Mouse (Mus musculus) cortical plate, adult 2 months (tissue): ENCODE data around the gene Enox1. TPM values are rescaled to one million over a fixed set of nuclear protein-coding genes. Genes with fewer than 3 reads are reported as not detected.

Experiments used
- H3K27ac ChIP-seq: fragments of 200-500 bp; 2 replicates; pipeline ENCODE4 v1.5.1; 2012; ENCODE audit warnings: low read length, control low read depth, inconsistent platforms; ENCODE audit not compliant: insufficient read depth
- H3K4me1 ChIP-seq: fragments of 200-500 bp; 2 replicates; pipeline ENCODE4 v1.6.1; 2011; ENCODE audit warnings: low read length; ENCODE audit not compliant: control insufficient read depth, insufficient read depth
- H3K4me3 ChIP-seq: fragments of 200-500 bp; 2 replicates; pipeline ENCODE4 v1.5.1; 2011; ENCODE audit warnings: mild to moderate bottlenecking, low read length, control low read depth; ENCODE audit not compliant: insufficient read depth
- CTCF ChIP-seq: fragments of 200-500 bp; IDR thresholded peaks from 2 replicates; pipeline ENCODE4 v1.5.1; 2011; ENCODE audit warnings: mild to moderate bottlenecking, control low read depth, low read length; ENCODE audit not compliant: insufficient read depth; ENCODE audit errors: extremely low read depth
- POLR2A ChIP-seq: fragments of 200-500 bp; IDR thresholded peaks from 2 replicates; pipeline ENCODE4 v1.6.1; 2011; ENCODE audit warnings: mild to moderate bottlenecking, low read length, control low read depth; ENCODE audit not compliant: insufficient read depth; ENCODE audit errors: extremely low read depth
- polyA plus RNA-seq: library from polyadenylated mRNA; depleted of rRNA; stranded (reverse); fragments of >200 nt; gene quantifications from 2 replicates; pipeline ENCODE4 v1.2.3, GENCODE M21; 2012

Gene Enox1
- polyA plus RNA-seq, 1 experiment: 17.2 TPM

DNA sequence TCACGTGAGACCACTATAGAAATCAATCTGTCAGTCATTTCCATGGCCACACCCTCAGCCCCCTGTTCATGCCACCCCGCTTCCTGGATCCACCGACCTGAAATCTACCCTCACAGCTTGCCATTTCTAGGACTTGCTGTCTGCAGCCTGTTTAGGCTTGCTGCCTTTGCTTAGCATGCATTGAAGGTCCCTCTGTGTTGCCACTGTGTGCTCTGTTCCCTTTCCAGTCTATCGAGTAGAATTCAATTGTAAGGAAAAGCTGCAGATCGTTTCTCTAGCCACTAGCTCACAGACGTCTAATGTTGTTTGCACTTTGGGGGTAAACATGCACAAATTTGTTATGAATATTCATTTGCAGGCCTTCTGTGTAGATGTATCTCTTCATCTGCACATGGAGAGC lies 485.8 kb downstream of the Enox1 start:
- Histone ChIP-seq H3K27ac (no peak overlapping the region), H3K4me1 (peaks cover 3% of the 10 kb centered on the region), H3K4me3 (no peak overlapping the region)
- TF ChIP-seq POLR2A: no peak
- no peak for TF ChIP-seq CTCF

DNA sequence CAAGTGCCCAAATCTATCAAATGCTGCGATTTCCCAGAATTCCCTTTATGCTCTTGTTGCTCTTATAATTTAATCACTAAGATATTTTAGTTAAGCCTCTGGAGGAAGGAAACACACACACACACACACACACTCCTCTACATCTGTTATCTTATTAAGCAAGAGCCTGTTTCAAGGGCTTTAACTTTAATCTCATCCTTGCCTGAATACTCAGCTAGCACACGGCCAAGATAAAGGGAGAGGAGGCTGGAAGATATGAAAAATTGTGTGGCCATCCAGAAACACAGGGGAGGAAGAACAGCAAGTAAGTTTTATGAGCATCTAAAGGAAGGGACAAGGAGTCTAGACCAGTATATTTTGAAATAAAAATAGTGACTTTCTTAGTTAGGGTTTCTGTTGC lies 489.6 kb downstream of the Enox1 start:
- H3K4me1 ChIP-seq: peaks cover 3% of the 10 kb centered on the region
- H3K4me3 ChIP-seq: no peak overlapping the region
- H3K27ac ChIP-seq: no peak overlapping the region
- TF ChIP-seq CTCF (no peak), POLR2A (no peak)

DNA sequence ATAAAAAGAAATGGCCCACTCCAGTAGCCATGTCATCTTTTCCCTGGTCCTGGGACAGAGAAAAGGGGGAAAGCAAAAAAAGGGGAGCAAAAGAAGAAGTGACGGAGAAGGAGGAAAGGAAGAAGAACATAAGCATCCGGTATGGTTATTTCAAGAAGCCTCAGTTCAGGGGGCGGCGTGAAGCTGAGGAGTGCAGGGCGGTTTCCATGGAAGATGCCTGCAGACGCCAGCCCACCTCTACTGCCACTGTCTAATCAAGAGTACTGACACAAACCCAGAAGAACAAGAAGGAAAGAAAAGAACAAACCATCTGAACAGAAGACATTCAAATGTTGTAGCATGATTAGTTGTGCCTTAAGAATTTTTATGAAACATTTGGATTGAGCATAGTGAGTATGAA lies 490.5 kb downstream of the Enox1 start:
- no peak overlapping the region for H3K4me3 ChIP-seq
- H3K27ac ChIP-seq: no peak overlapping the region
- TF ChIP-seq POLR2A: no peak
- no peak for TF ChIP-seq CTCF
- peaks cover 3% of the 10 kb centered on the region for H3K4me1 ChIP-seq

- H3K4me1 ChIP-seq: peaks cover 3% of the 10 kb centered on the region
- no peak overlapping the region for H3K4me3 ChIP-seq
- TF ChIP-seq POLR2A (no peak), CTCF (no peak)
- no peak overlapping the region for H3K27ac ChIP-seq
These were observed 491.7 kb downstream of the Enox1 start for GRCm38 (mm10) chr14:77648305-77648704.

DNA sequence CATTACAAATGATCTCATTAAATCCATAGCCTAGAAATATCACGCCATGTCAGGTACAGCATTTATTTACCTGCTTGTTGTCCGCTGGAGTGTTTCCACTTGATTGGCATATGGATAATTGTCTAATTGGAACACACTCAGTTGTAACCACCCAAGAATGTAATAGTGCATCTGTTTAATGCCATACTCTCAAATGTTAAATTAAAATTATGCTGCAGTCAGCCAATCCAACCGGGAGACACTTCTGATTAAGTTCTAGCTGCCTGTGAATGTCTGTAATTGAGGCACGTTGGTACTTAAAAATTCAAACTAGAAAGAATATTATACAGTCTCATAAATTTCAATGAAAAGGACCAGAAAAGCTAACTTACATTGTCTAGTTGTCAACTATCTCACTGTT lies 502.2 kb downstream of the Enox1 start:
- no peak overlapping the region for H3K27ac ChIP-seq
- TF ChIP-seq POLR2A (no peak), CTCF (no peak)

DNA sequence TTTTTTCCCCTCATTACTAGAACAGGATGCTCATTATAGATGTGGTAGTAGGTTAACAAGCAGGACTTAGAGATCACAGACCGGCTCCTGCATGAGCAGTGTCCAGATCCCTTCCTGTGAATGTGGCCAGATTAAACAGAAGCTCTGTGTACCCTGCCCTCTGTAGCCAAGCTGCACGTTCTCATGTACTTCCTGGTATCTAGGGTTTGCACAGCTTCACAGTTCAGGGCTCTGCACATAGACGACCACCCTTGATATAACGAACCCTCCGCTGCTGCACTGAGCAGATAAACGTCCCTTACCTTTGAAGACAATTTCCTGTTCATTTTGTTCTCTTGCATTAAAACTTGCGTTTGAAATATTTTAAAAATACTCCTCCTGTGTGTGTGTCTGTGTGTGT lies 505.7 kb downstream of the Enox1 start:
- H3K4me1 ChIP-seq: no peaks in the 10 kb centered on the region
- H3K27ac ChIP-seq: no peak overlapping the region
- no peak for TF ChIP-seq CTCF
- TF ChIP-seq POLR2A: no peak
- H3K4me3 ChIP-seq: no peak overlapping the region

More for the DNA sequence above, 502.2 kb downstream of the Enox1 start:
- H3K4me1 ChIP-seq: no peaks in the 10 kb centered on the region
- H3K4me3 ChIP-seq: no peak overlapping the region

DNA sequence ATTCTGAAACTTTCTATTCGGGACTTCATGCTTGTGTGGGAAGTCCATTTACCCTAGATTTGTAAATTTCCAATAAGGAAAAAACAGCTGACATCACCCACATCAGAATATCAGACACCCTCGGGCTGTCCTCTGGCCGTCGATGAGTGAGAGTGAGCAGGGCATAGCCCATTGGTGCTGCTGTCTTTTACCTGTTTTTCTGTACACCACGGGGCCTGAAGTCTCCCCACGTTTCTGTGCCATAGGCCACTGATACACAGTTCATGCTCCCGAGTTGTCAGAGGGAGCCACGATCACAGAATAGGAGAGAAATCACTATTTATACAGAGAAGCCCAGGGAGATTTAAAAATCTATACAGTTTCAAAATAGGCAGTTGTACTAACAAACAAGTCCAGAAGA lies 506.4 kb downstream of the Enox1 start:
- TF ChIP-seq POLR2A (no peak), CTCF (no peak)
- H3K4me1 ChIP-seq: no peaks in the 10 kb centered on the region
- H3K27ac ChIP-seq: no peak overlapping the region
- H3K4me3 ChIP-seq: no peak overlapping the region

GRCm38 (mm10) chr14:77668096-77668495 lies 511.5 kb downstream of the Enox1 start:
- no peak for TF ChIP-seq CTCF
- no peak for TF ChIP-seq POLR2A
- no peak overlapping the region for H3K27ac ChIP-seq
- H3K4me1 ChIP-seq: no peaks in the 10 kb centered on the region
- H3K4me3 ChIP-seq: no peak overlapping the region

DNA sequence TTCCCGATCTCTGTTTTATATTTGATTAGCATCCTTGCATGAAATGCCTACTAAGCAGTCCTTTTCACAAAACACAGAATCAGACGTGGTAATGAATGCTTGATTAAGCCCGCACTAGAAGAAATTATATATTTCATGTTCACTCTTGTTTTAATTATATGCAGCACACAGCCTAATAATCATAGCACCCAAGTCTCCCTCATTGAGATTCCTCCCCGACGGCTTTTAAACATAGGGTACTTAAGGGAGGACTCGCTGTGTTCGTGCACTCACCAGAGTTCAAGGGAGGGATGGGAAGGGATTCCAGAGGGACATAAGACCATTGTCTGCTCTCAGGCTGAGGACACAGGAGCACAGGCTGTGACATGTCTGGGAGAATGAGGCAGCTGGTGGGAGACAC lies 512.9 kb downstream of the Enox1 start:
- Histone ChIP-seq H3K4me3 (no peak overlapping the region), H3K27ac (no peak overlapping the region), H3K4me1 (no peaks in the 10 kb centered on the region)
- TF ChIP-seq CTCF (no peak), POLR2A (no peak)

DNA sequence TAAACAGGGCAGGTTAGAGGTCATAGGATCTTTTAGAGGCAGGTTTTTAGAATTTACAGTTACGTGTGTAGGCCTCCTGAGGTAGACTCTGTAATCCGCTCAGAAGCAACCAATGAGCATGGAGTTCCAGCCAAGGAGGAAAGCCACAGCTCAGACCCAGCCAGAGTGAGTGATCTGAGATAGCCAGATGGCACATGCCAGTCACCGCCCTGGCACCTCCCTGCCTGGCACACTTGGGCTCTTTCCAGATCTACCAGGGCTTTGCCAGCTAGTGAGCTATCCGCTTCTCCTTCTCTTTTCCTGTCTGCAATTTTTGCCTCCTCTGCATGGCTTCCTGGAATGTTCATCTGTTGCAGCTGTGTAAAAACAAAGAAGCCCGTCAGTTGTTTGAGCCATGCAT lies 514.4 kb downstream of the Enox1 start:
- no peak for TF ChIP-seq CTCF
- TF ChIP-seq POLR2A: no peak
- Histone ChIP-seq H3K4me3 (no peak overlapping the region), H3K27ac (no peak overlapping the region), H3K4me1 (no peaks in the 10 kb centered on the region)

DNA sequence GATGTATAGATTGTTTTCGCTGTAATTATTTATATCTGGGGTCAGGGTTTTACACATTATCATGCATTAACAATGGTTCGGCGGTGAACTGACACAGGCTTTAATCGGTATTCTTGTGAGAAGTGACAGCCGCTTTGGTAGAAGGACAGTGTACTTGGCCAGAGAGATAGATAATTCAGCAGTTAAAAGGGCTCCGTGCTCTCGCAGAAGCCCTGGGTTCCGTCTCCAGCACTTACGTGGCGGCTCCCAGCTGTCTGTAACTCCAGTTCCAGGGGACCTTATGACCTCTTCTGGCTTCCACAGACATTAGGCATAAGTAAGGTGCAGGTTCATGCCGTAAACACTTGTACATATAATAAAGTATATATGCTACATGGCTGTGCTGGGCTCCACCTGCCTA lies 515.4 kb downstream of the Enox1 start:
- no peak overlapping the region for H3K27ac ChIP-seq
- H3K4me1 ChIP-seq: no peaks in the 10 kb centered on the region
- TF ChIP-seq CTCF (no peak), POLR2A (no peak)

More for the DNA sequence above, 515.4 kb downstream of the Enox1 start:
- no peak overlapping the region for H3K4me3 ChIP-seq
